Mouse (Mus musculus) erythroblast, embryonic 14.5 days (primary cell): ENCODE results near the gene Fgfr2. TPM values are rescaled to one million over a fixed set of nuclear protein-coding genes. Genes with fewer than 3 reads are reported as not detected.

Experiments
- H3K27me3 ChIP-seq: 2 replicates; pipeline ENCODE4 v1.6.1; 2012; ENCODE audit warnings: inconsistent platforms; ENCODE audit not compliant: control insufficient read depth
- H3K36me3 ChIP-seq: 2 replicates; pipeline ENCODE4 v1.6.1; 2012; ENCODE audit warnings: mild to moderate bottlenecking, inconsistent platforms; ENCODE audit not compliant: control insufficient read depth
- H3K4me1 ChIP-seq: 2 replicates; pipeline ENCODE4 v1.6.1; 2012; ENCODE audit warnings: inconsistent platforms; ENCODE audit not compliant: control insufficient read depth
- H3K4me3 ChIP-seq: replicated peaks from 2 replicates; pipeline ENCODE3; 2012; ENCODE audit warnings: moderate library complexity, mild to moderate bottlenecking, inconsistent platforms
- H3K9me3 ChIP-seq: 2 replicates; pipeline ENCODE4 v1.6.1; 2012; ENCODE audit warnings: low read length, inconsistent platforms, mixed read lengths; ENCODE audit not compliant: control insufficient read depth
- GATA1 ChIP-seq: IDR thresholded peaks from 2 replicates; pipeline ENCODE4 v1.6.1; 2012; ENCODE audit warnings: low read length, inconsistent platforms, mixed read lengths
- TAL1 ChIP-seq: IDR thresholded peaks from 3 replicates; pipeline ENCODE4 v1.6.1; 2012; ENCODE audit warnings: low read length, inconsistent platforms, mixed read lengths
- polyA plus RNA-seq: library from polyadenylated mRNA; stranded (reverse); fragments of >175 nt; gene quantifications from 2 replicates; pipeline ENCODE4 v1.2.3, GENCODE M21; 2012

Gene Fgfr2
- polyA plus RNA-seq, 1 experiment = not detected

- Histone ChIP-seq H3K9me3 (no peaks in the 10 kb centered on the region), H3K4me3 (peak overlapping the region; percentile 56), H3K4me1 (peaks cover 11% of the 10 kb centered on the region), H3K36me3 (no peaks in the 10 kb centered on the region), H3K27me3 (peaks cover 16% of the 10 kb centered on the region)
- no peak for TF ChIP-seq GATA1
- TF ChIP-seq TAL1 = no peak
Measured at GRCm38 (mm10) chr7:130645994-130646761, 2477.0 kb downstream of the Fgfr2 start.

GRCm38 (mm10) chr7:130645332-130645993, 2477.7 kb downstream of the Fgfr2 start:
- H3K36me3 ChIP-seq = no peaks in the 10 kb centered on the region
- peaks cover 16% of the 10 kb centered on the region for H3K27me3 ChIP-seq
- no peaks in the 10 kb centered on the region for H3K9me3 ChIP-seq
- no peak for TF ChIP-seq GATA1
- H3K4me3 ChIP-seq = peak overlapping the region; percentile 56
- peaks cover 11% of the 10 kb centered on the region for H3K4me1 ChIP-seq

GRCm38 (mm10) chr7:130640681-130641080, 2482.5 kb downstream of the Fgfr2 start:
- Histone ChIP-seq H3K9me3 (no peaks in the 10 kb centered on the region), H3K36me3 (no peaks in the 10 kb centered on the region), H3K27me3 (peaks cover 4% of the 10 kb centered on the region), H3K4me1 (peaks cover 2% of the 10 kb centered on the region), H3K4me3 (no peak overlapping the region)
- TF ChIP-seq TAL1 (no peak), GATA1 (no peak)

GRCm38 (mm10) chr7:130637811-130638210, 2485.3 kb downstream of the Fgfr2 start:
- no peak for TF ChIP-seq TAL1
- TF ChIP-seq GATA1 = no peak
- H3K4me1 ChIP-seq = no peaks in the 10 kb centered on the region
- H3K27me3 ChIP-seq = no peaks in the 10 kb centered on the region
- no peak overlapping the region for H3K4me3 ChIP-seq
- H3K9me3 ChIP-seq = no peaks in the 10 kb centered on the region
- H3K36me3 ChIP-seq = no peaks in the 10 kb centered on the region

- H3K36me3 ChIP-seq = no peaks in the 10 kb centered on the region
- no peaks in the 10 kb centered on the region for H3K27me3 ChIP-seq
- no peaks in the 10 kb centered on the region for H3K4me1 ChIP-seq
- H3K4me3 ChIP-seq = no peak overlapping the region
- no peak for TF ChIP-seq TAL1
- H3K9me3 ChIP-seq = no peaks in the 10 kb centered on the region
Measured at GRCm38 (mm10) chr7:130636902-130637301, 2486.2 kb downstream of the Fgfr2 start.

- TF ChIP-seq TAL1 = no peak
- TF ChIP-seq GATA1 = no peak
- no peaks in the 10 kb centered on the region for H3K27me3 ChIP-seq
- no peak overlapping the region for H3K4me3 ChIP-seq
- H3K4me1 ChIP-seq = no peaks in the 10 kb centered on the region
- H3K9me3 ChIP-seq = no peaks in the 10 kb centered on the region
- no peaks in the 10 kb centered on the region for H3K36me3 ChIP-seq
Measured at GRCm38 (mm10) chr7:130636274-130636673, 2486.9 kb downstream of the Fgfr2 start.

- H3K36me3 ChIP-seq = no peaks in the 10 kb centered on the region
- TF ChIP-seq TAL1 (no peak), GATA1 (no peak)
- H3K9me3 ChIP-seq = no peaks in the 10 kb centered on the region
- no peaks in the 10 kb centered on the region for H3K27me3 ChIP-seq
- no peaks in the 10 kb centered on the region for H3K4me1 ChIP-seq
- no peak overlapping the region for H3K4me3 ChIP-seq
Measured at GRCm38 (mm10) chr7:130635212-130635611, 2487.9 kb downstream of the Fgfr2 start.

GRCm38 (mm10) chr7:130634259-130634871, 2488.8 kb downstream of the Fgfr2 start:
- Histone ChIP-seq H3K9me3 (no peaks in the 10 kb centered on the region), H3K4me3 (no peak overlapping the region), H3K36me3 (no peaks in the 10 kb centered on the region), H3K4me1 (no peaks in the 10 kb centered on the region), H3K27me3 (no peaks in the 10 kb centered on the region)
- TF ChIP-seq GATA1 = no peak
- no peak for TF ChIP-seq TAL1

- TF ChIP-seq TAL1 = no peak
- no peak for TF ChIP-seq GATA1
Measured at GRCm38 (mm10) chr7:130632379-130632732, 2490.8 kb downstream of the Fgfr2 start.

More at GRCm38 (mm10) chr7:130632379-130632732, 2490.8 kb downstream of the Fgfr2 start:
- no peaks in the 10 kb centered on the region for H3K27me3 ChIP-seq
- no peaks in the 10 kb centered on the region for H3K4me1 ChIP-seq
- H3K4me3 ChIP-seq = no peak overlapping the region
- H3K9me3 ChIP-seq = no peaks in the 10 kb centered on the region
- no peaks in the 10 kb centered on the region for H3K36me3 ChIP-seq
